Mouse (Mus musculus) bone marrow macrophage, adult 2 months (primary cell): ENCODE data around the gene Tmem182. TPM values are rescaled to one million over a fixed set of nuclear protein-coding genes. Genes with fewer than 3 reads are reported as not detected.

ENCODE experiments used
- H3K27ac ChIP-seq: 2 replicates; pipeline ENCODE4 v1.5.1; 2012; ENCODE audit warnings: low read depth, low read length; ENCODE audit not compliant: insufficient read depth
- H3K4me1 ChIP-seq: 2 replicates; pipeline ENCODE4 v1.6.1; 2012; ENCODE audit warnings: low read length; ENCODE audit not compliant: control insufficient read depth, insufficient read depth
- H3K4me3 ChIP-seq: 2 replicates; pipeline ENCODE4 v1.5.1; 2012; ENCODE audit warnings: mild to moderate bottlenecking, low read length, moderate library complexity; ENCODE audit not compliant: insufficient read depth
- CTCF ChIP-seq: IDR thresholded peaks from 2 replicates; pipeline ENCODE4 v1.5.1; 2012; ENCODE audit warnings: low read depth, mild to moderate bottlenecking, low read length, moderate library complexity
- POLR2A ChIP-seq: IDR thresholded peaks from 2 replicates; pipeline ENCODE4 v1.6.1; 2012; ENCODE audit warnings: mild to moderate bottlenecking, low read depth, low read length, borderline replicate concordance
- polyA plus RNA-seq: library from polyadenylated mRNA; stranded (reverse); fragments of >200 nt; gene quantifications from 2 replicates; pipeline ENCODE4 v1.2.4, GENCODE M21; 2012; ENCODE audit not compliant: missing spikeins, insufficient read depth, insufficient read length

The Tmem182 gene
- polyA plus RNA-seq, 1 experiment: not detected

DNA sequence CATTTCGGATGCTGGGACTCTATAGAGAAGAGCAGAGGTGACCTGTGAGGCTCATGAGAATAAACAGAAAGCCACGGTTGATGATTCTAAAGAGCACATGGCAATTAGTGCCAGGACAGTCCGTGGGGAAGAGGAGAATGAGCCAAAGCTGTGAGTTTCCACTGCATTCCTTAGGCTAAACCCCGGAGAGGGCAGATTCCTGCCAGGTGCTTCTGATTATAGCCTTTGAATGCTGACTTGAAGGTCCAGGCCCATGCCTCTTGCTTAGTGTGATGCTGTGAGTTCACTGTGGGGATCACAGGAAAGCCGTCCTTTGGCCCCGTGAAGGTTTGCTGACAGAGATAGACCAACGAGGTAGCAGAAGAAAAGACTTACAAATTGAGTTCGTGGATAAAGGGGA, 19.5 kb downstream of the Tmem182 start:
- H3K4me1 ChIP-seq: no peaks in the 10 kb centered on the region
- no peak overlapping the region for H3K27ac ChIP-seq
- TF ChIP-seq CTCF: no peak
- no peak for TF ChIP-seq POLR2A
- no peak overlapping the region for H3K4me3 ChIP-seq

DNA sequence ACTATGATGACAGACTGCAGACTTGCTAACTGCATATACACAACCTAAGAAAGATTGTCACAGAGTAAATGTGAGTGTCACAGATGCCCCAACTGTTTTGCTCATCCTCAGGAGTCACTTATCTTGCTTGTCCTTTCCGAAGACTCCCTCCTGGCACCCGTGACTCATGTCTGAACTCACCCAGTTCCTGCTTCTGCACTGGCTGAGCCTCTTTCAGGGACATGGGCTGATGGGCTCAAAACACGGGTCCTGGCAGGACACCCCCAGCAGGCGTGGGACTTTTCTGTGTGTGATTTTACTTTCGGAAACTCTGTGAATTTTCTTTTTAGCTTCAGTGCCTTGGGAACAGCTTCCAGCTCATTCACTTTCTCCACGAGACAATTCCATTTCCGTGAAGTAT, 20.4 kb downstream of the Tmem182 start:
- TF ChIP-seq CTCF: no peak
- no peak for TF ChIP-seq POLR2A
- H3K27ac ChIP-seq: no peak overlapping the region
- no peaks in the 10 kb centered on the region for H3K4me1 ChIP-seq
- no peak overlapping the region for H3K4me3 ChIP-seq

DNA sequence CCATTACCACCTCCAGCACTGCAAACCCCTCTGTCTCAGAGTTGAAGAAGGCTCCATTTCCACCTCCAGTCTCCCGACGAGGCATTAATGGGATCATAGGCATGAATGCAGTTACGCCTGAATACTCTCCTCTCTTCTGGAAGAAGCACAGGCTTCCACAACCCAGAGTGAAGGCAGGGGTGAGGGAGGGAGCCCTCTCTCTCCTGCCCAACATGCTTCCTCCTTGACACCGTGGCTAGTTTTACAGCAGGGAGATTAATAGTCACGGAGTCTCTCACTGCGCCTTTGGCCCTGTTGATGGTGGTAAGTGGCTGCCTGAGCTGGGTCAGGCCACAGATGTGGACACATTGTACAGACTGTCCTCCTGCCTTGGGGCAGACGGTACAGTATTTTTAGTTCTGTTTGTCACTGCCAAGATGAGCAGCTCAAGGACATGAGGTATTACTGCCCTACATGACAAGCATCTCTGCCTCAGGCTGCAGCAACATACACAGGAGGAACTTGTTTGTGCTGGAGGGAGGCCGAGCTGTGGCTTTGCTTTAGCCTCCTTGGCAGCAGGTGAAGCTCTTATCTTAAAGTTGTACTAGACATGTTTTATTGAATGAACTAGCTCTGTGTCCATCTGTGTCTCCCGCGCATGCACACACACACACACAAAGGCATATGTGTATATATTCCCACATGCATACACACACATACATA, 24.0 kb downstream of the Tmem182 start:
- TF ChIP-seq CTCF (no peak), POLR2A (no peak)

DNA sequence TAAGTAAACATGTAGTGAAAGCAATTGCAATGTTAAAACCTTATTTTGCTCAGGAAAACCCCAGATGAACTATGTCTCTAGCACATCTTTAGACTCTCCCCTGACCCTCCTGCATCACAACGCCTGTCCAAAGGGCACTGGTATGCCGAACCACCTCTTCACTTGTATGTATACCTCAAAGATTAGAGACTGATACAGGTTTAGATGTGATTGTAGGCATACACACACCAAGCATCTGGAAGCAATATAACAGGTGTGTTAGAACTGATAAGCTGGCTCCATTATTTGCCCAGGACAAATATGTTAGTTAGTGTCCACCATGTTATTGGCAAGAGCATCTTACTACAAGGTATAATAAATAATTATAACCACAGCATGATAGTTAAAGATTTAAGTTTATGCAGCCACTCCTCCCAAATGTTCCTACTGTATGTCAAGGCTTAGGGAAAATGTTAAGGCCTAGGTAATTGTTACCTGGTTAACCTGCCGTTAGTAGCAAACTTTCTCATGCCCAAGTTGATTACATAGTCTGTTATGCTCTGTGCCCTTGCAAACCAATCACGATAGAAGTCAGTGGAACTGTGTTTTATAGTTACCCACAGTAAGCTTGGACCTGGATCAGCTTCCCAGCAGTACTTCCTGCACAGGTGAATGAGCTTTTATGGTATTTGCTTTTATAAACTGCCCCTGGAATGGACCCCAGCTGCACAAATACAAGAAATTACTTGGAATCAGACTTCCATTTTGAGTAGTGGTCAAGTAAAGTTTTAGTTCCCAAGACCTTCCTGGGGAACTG, 25.5 kb downstream of the Tmem182 start:
- TF ChIP-seq POLR2A: no peak
- TF ChIP-seq CTCF: no peak
- H3K4me3 ChIP-seq: no peak overlapping the region
- H3K27ac ChIP-seq: no peak overlapping the region
- no peaks in the 10 kb centered on the region for H3K4me1 ChIP-seq

More for the DNA sequence above, 24.0 kb downstream of the Tmem182 start:
- Histone ChIP-seq H3K4me3 (no peak overlapping the region), H3K4me1 (no peaks in the 10 kb centered on the region), H3K27ac (no peak overlapping the region)

DNA sequence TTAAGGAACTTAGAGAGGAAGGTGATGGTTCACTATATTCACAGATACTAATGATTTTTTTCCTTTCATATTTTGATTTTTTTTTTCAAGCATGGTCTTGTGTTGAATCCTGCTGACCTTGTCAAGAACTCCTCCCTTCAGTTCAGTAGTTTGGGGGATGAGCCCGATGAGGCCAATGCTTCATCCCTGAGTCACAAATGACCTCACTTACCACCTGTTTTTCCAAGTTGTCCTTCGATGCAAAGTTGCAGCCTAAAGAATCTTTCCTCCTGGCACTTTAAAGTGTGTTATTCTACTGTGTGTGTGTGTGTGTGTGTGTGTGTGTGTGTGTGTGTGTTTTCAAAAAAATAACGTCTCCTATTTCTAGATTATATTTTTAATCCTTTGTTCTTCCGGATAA, 30.1 kb downstream of the Tmem182 start:
- Histone ChIP-seq H3K4me3 (no peak overlapping the region), H3K27ac (no peak overlapping the region), H3K4me1 (no peaks in the 10 kb centered on the region)
- TF ChIP-seq CTCF (no peak), POLR2A (no peak)

DNA sequence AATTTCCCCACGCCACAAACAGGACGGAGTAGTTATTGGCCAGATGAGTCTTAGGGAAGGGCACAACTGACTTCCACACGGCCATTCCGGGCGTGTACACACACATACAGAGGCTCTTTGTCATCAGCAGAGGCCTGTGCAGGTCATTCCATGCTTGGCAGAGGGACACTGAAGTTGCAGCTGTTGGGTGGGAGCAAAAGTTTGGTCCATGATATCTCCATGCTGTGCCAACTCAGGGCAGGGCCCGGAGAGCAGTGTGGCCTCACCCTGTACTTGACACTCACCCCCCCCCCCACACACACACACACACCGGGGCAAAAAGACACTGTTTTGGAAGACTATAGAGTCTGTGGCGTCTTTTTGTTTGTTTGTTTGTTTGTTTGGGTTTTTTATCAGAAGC, 35.2 kb downstream of the Tmem182 start:
- Histone ChIP-seq H3K4me3 (no peak overlapping the region), H3K4me1 (peaks cover 6% of the 10 kb centered on the region), H3K27ac (no peak overlapping the region)
- no peak for TF ChIP-seq CTCF
- no peak for TF ChIP-seq POLR2A

DNA sequence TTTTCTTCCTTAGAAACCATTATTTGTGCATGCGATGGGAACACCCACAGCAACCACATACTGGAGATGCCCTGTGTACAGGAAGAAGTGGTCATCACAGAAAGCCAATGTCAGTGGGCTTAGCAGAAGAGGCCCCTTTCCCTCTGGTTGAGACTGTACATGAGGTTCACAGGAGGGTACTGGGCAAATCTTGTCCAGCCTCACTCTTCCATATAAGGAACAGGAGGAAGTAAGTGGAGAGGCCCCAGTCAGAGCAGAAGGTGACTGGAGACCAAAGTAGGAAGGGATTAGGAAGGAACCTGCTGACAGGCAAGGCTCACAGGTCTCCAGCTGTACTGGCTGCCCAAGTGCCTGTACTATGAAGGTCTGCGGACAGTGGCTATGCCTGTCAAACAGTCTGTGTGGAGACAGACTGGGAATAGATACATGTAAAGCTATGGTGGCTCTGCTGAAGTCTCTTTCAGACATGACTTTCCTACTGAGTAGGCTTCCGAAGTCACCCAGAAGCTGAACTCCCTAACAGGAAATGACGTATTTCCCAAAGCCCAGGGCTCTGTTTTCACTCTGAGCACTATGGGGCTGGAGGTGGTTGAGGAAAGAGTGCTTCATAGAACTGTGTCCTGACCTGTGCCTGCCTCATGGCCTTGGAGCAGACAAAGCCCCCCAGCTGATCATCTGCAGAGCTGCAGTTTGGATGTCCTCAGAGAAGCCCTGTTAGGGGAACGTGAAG, 35.8 kb downstream of the Tmem182 start:
- Histone ChIP-seq H3K27ac (no peak overlapping the region), H3K4me3 (no peak overlapping the region), H3K4me1 (peaks cover 6% of the 10 kb centered on the region)
- no peak for TF ChIP-seq POLR2A
- no peak for TF ChIP-seq CTCF

DNA sequence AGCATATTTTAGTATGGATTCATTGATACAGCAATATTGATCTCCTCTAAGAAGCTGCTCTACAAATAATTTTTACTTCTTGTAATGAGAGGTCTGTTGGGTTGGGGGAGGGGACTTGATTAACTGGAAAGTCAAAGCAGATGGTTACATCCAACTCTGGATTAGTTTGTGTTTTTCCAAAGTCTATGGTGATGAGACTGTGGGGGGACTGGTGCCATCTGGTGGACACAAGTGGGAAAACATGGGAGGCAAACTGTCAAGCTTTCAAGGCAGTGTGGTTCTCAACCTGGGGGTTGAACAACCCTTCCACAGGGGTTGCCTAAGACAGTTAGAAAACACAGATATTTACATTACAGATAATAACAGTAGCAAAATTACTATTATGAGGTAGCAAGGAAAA, 39.2 kb downstream of the Tmem182 start:
- no peak for TF ChIP-seq POLR2A
- peak; percentile 55 for TF ChIP-seq CTCF
- no peak overlapping the region for H3K27ac ChIP-seq
- peaks cover 14% of the 10 kb centered on the region for H3K4me1 ChIP-seq
- H3K4me3 ChIP-seq: no peak overlapping the region

DNA sequence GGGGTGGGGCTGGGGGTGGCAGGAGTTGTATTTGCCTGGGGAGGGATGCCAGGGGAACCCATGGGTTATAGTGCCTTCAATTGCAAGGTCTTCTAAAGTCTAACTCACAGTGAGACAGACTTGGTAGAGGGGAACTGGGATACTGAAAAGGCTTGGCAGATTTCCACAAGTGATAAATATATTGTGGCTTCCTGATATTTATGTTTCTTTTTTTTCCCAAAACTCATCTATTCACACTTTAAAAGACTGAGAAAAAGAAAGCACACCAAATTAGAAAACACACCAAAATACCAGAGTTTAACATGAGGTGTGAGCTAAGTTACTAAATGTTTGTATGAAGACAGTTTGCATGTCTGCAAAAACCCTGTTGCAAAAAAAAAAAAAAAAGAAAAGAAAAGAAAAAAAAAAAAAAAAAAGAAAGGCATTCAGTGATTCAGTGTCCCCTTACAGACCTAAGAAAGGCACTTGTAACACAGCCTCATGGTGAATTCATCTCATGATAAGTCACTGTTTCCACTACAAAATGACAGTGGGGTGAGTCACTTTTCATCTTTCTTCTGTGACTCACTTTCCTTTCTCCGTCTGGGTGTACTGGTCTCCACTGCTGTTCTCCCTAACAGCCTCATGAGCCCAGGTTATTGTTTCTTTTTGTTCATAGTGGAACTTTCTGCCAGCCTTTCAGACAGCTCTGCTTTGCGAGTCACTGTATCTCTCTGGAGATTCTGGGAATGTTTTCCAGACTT, 42.0 kb downstream of the Tmem182 start:
- Histone ChIP-seq H3K4me3 (no peak overlapping the region), H3K27ac (no peak overlapping the region), H3K4me1 (peaks cover 8% of the 10 kb centered on the region)
- no peak for TF ChIP-seq CTCF
- TF ChIP-seq POLR2A: no peak
